Mouse (Mus musculus) left cerebral cortex, postnatal 10 days (tissue): ENCODE results near the gene Adam8. TPM values are rescaled to one million over a fixed set of nuclear protein-coding genes. Genes with fewer than 3 reads are reported as not detected.

ENCODE experiments used
- DNase-seq, 2 experiments: peaks; one replicate each; pipeline ENCODE4 v3.0.0; 2021 to 2022; ENCODE audit warnings: low spot score in 2 of 2, mixed read lengths in 1 of 2; ENCODE audit errors: extremely low spot score in 1 of 2
- intact Hi-C: fragments of 180-260 bp; cut with DNase I; formaldehyde crosslinking; loops from one replicate; pipeline ENCODE4 v1.15.1; 2025
- total RNA-seq, 2 experiments: library from RNA; stranded (reverse); gene quantifications; 2 replicates each; pipeline ENCODE4 v1.2.3; 2021

The Adam8 gene
- total RNA-seq, 2 experiments from 2014 or later: 0.81 to 0.89 TPM

- DNase-seq: no peak
- intact Hi-C loops: no loop called here
These were observed 7.9 kb downstream of the Adam8 start for GRCm38 (mm10) chr7:139984505-139984904.

GRCm38 (mm10) chr7:139982058-139982457, 10.3 kb downstream of the Adam8 start:
- intact Hi-C loops: no loop called here
- DNase-seq: no peak

GRCm38 (mm10) chr7:139980778-139981177, 11.6 kb downstream of the Adam8 start:
- DNase-seq: no peak
- intact Hi-C loops: no loop called here

- intact Hi-C loops: no loop called here
- no peak for DNase-seq
These were observed 13.2 kb downstream of the Adam8 start for GRCm38 (mm10) chr7:139979011-139979719.

GRCm38 (mm10) chr7:139978278-139978892, 14.0 kb downstream of the Adam8 start, which contains the start of gene 6430531B16Rik:
TSS of gene 6430531B16Rik (minus strand) at chr7:139978755.
- intact Hi-C loops: no loop called here
- DNase-seq: peak; percentile 87 to 91

- no peak for DNase-seq
- intact Hi-C loops: no loop called here
These were observed 16.9 kb downstream of the Adam8 start for GRCm38 (mm10) chr7:139975471-139975870.

GRCm38 (mm10) chr7:139974307-139974706, 18.1 kb downstream of the Adam8 start:
- no peak for DNase-seq
- intact Hi-C loops: no loop called here

- intact Hi-C loops: no loop called here
- no peak for DNase-seq
These were observed 19.4 kb downstream of the Adam8 start for GRCm38 (mm10) chr7:139972923-139973331.

GRCm38 (mm10) chr7:139971436-139971835, 20.9 kb downstream of the Adam8 start:
- no peak for DNase-seq
- intact Hi-C loops: no loop called here

- intact Hi-C loops: no loop called here
These were observed 21.4 kb downstream of the Adam8 start for GRCm38 (mm10) chr7:139970979-139971378.

GRCm38 (mm10) chr7:139970216-139970919, 22.0 kb downstream of the Adam8 start:
- intact Hi-C loops: no loop called here
- no peak for DNase-seq

More at GRCm38 (mm10) chr7:139970979-139971378, 21.4 kb downstream of the Adam8 start:
- no peak for DNase-seq

GRCm38 (mm10) chr7:139969348-139970130, 22.8 kb downstream of the Adam8 start:
- intact Hi-C loops: loop anchor here (2.0 kb wide), 1 partner anchor 93 kb away; no protein-coding TSS in a partner anchor
- DNase-seq: peak; percentile 82 to 86

- no peak for DNase-seq
- intact Hi-C loops: loop anchor here (2.0 kb wide), 1 partner anchor 94 kb away; no protein-coding TSS in a partner anchor
These were observed 23.9 kb downstream of the Adam8 start for GRCm38 (mm10) chr7:139968428-139968827.

- DNase-seq: no peak
- intact Hi-C loops: no loop called here
These were observed 25.2 kb downstream of the Adam8 start for GRCm38 (mm10) chr7:139967175-139967574.

- no peak for DNase-seq
These were observed 28.5 kb downstream of the Adam8 start for GRCm38 (mm10) chr7:139963814-139964213.

GRCm38 (mm10) chr7:139961141-139961540, 31.2 kb downstream of the Adam8 start:
- DNase-seq: no peak
- intact Hi-C loops: no loop called here

More at GRCm38 (mm10) chr7:139963814-139964213, 28.5 kb downstream of the Adam8 start:
- intact Hi-C loops: no loop called here

- DNase-seq: no peak
- intact Hi-C loops: no loop called here
These were observed 34.4 kb downstream of the Adam8 start for GRCm38 (mm10) chr7:139957958-139958357.

GRCm38 (mm10) chr7:139957437-139957836, 34.9 kb downstream of the Adam8 start:
- intact Hi-C loops: no loop called here
- DNase-seq: peak in 1 of 2 experiments; percentile 45

GRCm38 (mm10) chr7:139956658-139957057, 35.7 kb downstream of the Adam8 start:
- DNase-seq: no peak
- intact Hi-C loops: no loop called here
